Mouse (Mus musculus) cerebellum, postnatal 10 days (tissue): ENCODE measurements around the gene Fam160a1.
A peak's percentile ranks its signal among the peaks of the same experiment; 100 is the strongest.

Experiments used
- DNase-seq, 2 experiments: peaks; one replicate each; pipeline ENCODE4 v3.0.0; 2021; ENCODE audit warnings: mixed read lengths in 2 of 2

Gene Fam160a1

GRCm38 (mm10) chr3:85817191-85817590 lies at the start of gene Fam160a1:
TSS of gene Fam160a1 (minus strand) at chr3:85817291.
- no peak for DNase-seq

GRCm38 (mm10) chr3:85863996-85864395 lies 46.9 kb upstream of the Fam160a1 start:
- DNase-seq = no peak

DNA sequence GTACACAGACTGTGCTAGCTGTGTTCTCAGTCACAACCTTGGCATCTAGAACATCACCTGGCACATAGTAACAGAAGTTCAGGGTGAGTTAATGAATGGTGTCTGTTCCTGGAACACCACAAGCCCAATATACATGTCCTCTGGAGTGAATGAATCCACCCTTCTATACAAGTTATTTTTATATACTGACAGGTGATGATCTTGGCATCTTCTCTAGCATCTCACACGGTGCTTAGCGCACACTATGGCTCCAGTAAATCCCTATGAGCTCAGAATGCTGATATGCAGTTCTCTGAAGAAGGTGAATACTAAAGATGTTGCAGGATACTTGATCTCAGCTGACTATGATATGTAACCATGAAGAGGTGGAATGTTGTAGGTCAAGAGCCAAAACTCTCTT lies 45.8 kb upstream of the Fam160a1 start:
- DNase-seq = no peak

- DNase-seq = no peak
These were observed 43.9 kb upstream of the Fam160a1 start for GRCm38 (mm10) chr3:85860996-85861395.

DNA sequence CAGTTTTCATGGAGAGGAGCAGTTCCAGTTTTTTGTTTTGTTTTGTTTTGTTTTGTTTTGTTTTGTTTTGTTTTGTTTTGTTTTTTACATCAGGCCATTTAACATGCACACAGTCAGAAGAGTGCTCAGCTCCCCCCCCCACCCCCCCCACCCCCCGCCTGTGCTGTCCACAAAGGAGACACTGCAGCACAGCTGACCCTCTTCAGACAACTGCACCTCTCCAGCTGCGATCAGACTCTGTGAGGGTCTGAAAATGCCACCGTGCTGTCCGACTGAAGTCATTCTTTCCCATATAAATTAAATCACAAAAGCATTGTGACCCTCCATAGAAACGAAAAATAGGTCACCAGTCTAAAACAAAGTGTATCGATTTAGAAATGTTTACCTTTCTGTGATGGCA lies 42.2 kb upstream of the Fam160a1 start:
- DNase-seq = no peak

- DNase-seq = no peak
These were observed 41.3 kb upstream of the Fam160a1 start for GRCm38 (mm10) chr3:85858140-85859135.

GRCm38 (mm10) chr3:85857083-85857482 lies 40.0 kb upstream of the Fam160a1 start:
- DNase-seq = no peak

- DNase-seq = no peak
These were observed 38.9 kb upstream of the Fam160a1 start for GRCm38 (mm10) chr3:85855947-85856346.

GRCm38 (mm10) chr3:85855043-85855442 lies 38.0 kb upstream of the Fam160a1 start:
- no peak for DNase-seq

GRCm38 (mm10) chr3:85854143-85854542 lies 37.1 kb upstream of the Fam160a1 start:
- no peak for DNase-seq

- no peak for DNase-seq
These were observed 36.6 kb upstream of the Fam160a1 start for GRCm38 (mm10) chr3:85853715-85854114.

DNA sequence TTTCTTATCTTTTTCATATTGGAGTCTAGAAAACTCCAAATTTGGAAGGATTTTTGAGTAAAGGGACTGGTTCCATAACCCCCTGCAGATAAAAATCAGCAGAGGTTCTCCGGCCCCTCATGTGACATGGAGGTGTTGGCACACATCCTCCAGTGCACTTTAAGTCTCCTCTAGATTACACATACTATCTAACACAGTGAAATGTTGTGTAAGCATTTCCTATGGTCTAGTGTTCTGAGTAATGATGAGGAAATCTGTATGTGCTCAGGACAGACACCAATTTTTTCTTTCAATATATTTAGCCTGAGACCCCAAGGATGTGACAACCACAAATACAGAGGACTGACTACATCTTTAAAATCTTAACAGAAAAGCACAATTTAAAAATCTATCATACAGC lies 33.0 kb upstream of the Fam160a1 start:
- DNase-seq = no peak

- no peak for DNase-seq
These were observed 29.2 kb upstream of the Fam160a1 start for GRCm38 (mm10) chr3:85846316-85846715.

DNA sequence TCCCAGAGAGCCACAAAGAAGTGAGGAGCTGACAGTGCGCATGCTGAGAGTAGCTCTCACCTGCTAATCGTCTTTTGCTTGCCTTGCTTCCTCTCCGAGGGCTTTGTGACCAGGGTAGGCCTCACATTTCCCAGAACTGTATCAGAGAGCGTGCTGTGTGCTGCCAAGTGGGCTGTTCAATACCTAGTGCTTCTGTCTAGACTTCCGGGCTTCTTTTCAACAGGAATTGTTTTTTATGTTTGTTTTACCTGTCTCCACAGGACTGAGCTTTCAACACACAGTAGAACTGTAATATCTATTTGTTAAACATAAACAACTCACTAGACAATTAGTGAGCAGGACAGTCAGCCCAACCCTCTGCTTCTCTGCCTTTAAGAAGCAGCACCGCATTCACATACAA lies 28.2 kb upstream of the Fam160a1 start:
- DNase-seq = no peak

DNA sequence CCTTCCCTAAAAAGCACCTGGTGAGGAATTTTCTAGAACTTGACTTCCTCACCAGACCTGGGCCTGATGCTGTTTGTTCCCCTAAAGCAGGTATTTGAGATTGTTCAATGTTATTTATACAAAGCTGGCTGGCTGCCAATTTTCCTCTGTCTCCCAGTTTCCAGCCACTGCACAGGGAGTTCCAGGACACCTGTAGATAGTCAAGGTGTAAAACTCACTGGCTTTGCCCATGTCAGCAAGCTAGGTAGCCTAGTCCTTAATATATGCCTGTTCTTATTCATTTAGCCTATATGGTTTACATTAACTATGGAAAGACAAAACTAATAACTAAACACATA lies 25.8 kb upstream of the Fam160a1 start:
- DNase-seq = no peak

GRCm38 (mm10) chr3:85842177-85842880 lies 25.2 kb upstream of the Fam160a1 start:
- DNase-seq = no peak

- no peak for DNase-seq
These were observed 24.5 kb upstream of the Fam160a1 start for GRCm38 (mm10) chr3:85841454-85842176.

GRCm38 (mm10) chr3:85833627-85834026 lies 16.5 kb upstream of the Fam160a1 start:
- no peak for DNase-seq

DNA sequence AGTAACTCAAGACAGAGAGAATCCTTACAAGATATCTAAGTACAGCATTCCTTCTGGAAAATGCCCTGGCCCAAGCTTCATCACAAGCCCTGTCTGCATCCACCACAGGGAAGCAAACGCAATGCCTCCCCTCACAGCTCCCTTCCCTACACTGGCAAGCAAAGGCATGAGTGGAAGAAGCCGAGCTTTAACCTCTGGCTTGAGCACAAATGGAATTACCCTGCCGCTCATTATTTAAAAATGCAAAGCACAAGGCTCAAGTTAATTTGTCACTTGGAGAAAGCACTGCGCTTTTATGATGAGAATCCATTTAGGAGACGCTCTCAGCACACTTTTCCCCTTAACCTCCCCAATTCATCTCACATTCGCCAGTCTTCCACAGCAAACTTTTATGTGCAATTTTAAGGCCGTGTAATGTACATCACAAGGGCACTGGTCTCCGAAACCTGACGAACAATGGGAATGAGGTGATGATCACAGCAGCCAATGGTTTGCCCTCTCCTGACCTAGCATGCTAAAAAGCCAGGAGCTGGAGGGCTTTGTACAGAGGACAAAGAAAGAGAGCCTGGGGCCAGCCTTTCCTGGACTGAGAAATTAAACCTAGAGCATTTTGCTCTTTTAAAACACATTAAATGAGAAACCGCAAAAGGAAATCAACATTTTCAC lies 15.5 kb upstream of the Fam160a1 start:
- DNase-seq = no peak

GRCm38 (mm10) chr3:85831785-85832184 lies 14.7 kb upstream of the Fam160a1 start:
- no peak for DNase-seq

DNA sequence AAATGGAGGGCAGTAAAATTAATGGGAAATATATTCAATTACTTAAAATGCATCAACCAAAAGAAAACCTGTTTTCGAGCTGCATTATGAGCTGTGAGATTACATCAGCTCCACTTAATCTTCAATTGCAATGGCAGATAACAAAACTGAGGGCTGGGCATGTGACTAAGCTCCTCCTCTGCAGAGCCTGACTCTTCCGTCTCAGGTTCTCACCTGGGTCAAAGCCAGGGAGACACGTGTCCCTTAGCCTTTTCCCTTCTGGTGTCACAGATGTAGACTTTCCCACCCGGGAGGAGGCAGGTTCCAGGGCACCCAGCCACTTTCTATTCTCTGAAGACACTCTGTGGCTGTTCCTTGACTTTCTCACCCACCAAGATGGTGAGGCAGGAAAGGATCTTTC lies 12.0 kb upstream of the Fam160a1 start:
- peak; percentile 82 for DNase-seq

- peak; percentile 11 to 20 for DNase-seq
These were observed 10.7 kb upstream of the Fam160a1 start for GRCm38 (mm10) chr3:85827815-85828214.

- DNase-seq = peak; percentile 61 to 65
These were observed 10.2 kb upstream of the Fam160a1 start for GRCm38 (mm10) chr3:85827283-85827682.
